Mouse (Mus musculus) thymus, postnatal 10 days (tissue): Measurements from ENCODE around the gene Paf1.
"Not testable (repeated sequence)": the region's sequence is repeated elsewhere in the genome, so short reads cannot be mapped to it uniquely, and the experiment has no call there.

Experiments used
- DNase-seq, 2 experiments: peaks; one replicate each; pipeline ENCODE4 v3.0.0; 2021; ENCODE audit warnings: low spot score in 2 of 2

The Paf1 gene

DNA sequence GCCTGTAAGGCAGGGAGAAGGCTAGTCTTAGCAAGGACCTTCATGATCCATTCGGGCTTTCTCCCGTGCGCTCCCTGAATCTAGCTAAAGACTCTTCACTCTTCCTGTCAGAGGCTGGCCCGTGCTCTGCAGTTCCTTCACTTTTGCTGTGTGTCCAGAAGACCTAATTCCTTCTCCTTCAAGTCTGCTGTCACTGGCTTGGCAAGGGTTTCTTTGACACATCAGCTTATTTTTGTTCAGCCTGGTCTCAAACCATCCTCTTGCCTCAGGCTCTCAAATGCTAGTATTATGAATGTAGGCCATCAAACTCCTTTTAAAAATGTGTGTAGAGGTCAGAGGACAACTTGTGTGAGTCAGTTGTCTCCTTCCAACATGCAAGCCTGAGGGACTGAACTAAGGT is 9.1 kb upstream of the Paf1 start:
- DNase-seq, result no peak

GRCm38 (mm10) chr7:28384162-28384561 is 8.6 kb upstream of the Paf1 start:
- DNase-seq, result peak; percentile 63 to 71

- DNase-seq, result no peak
Observed at GRCm38 (mm10) chr7:28385196-28385595, 7.6 kb upstream of the Paf1 start.

- no peak for DNase-seq
Observed at GRCm38 (mm10) chr7:28386007-28386406, 6.7 kb upstream of the Paf1 start.

- peak; percentile 81 to 97 for DNase-seq
Observed at GRCm38 (mm10) chr7:28386462-28386861, 6.3 kb upstream of the Paf1 start.

- DNase-seq, result not testable (repeated sequence)
Observed at GRCm38 (mm10) chr7:28386877-28387276, 5.9 kb upstream of the Paf1 start.

- not testable (repeated sequence) for DNase-seq
Observed at GRCm38 (mm10) chr7:28387384-28387783, 5.4 kb upstream of the Paf1 start.

DNA sequence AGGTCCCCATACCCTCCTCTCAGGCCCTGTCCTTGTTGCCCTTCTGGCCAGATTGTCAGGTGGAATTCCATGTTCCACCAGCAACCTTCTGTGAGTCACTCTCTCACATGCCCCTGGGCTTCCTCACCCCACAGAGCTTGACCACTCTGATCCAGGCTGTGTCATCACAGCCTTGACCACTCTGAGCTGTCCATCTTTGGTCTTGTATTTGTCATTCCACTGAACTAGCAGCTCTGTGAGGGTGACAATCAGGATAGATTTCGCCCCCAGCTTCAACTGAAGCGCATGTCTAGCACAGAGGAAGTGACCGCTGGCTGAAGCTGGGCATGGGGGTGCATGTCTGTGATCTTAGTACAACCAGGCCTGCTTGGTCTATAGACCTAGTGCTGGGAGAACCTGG is 2.4 kb upstream of the Paf1 start:
- no peak for DNase-seq

DNA sequence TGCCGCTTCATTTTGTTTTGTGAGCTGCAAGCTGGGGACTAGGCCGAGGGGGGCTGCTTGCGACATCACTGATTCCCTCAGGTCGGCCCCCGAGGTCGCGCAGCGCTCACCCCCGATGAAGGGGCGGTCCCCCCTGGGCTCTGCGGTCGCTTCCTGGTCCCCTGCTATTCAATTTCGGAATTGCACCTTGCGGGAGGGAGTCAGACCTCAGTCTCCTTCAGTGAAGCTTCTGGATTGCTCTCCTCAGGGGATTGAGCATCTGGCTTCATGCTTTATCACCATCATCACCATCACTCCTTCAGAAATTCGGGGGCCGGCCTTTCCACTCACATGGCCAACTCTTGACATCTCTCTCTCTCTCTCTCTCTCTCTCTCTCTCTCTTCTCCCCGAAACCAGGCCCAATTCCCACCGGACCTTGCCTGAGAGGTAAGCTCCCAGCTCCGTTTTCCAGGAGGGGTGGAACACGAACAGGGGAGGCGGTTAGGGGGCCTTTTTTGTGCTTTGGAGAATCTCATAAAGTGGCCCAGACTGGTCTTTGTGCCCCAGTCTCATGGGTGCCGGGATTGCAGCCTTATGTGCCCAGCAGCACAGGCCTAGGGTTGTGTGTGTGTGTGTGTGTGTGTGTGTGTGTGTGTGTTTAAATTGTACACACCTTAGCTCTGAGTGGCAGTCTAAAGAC is 661 bp downstream of the Paf1 start:
- peak in 1 of 2 experiments; percentile 30 for DNase-seq

GRCm38 (mm10) chr7:28395425-28395824 is 2.7 kb downstream of the Paf1 start:
- no peak for DNase-seq

DNA sequence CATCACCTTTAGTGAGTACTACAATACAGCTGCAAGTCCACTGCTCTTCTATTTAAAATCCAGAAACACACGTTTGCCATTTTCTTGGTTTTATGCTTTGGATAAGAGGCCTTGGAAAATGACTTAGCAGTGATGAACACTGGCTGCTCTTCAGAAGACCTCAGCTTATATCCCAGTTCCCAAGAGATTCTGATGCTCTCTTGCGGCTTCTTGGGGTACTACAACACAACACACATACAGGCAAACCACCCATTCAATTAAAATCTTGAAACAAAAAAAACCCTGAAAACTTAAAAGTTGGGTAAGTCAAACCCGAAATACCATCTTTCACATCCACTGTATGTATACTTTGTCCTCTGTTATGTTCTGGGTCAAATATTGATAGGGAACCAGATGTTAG is 5.2 kb downstream of the Paf1 start:
- no peak for DNase-seq

DNA sequence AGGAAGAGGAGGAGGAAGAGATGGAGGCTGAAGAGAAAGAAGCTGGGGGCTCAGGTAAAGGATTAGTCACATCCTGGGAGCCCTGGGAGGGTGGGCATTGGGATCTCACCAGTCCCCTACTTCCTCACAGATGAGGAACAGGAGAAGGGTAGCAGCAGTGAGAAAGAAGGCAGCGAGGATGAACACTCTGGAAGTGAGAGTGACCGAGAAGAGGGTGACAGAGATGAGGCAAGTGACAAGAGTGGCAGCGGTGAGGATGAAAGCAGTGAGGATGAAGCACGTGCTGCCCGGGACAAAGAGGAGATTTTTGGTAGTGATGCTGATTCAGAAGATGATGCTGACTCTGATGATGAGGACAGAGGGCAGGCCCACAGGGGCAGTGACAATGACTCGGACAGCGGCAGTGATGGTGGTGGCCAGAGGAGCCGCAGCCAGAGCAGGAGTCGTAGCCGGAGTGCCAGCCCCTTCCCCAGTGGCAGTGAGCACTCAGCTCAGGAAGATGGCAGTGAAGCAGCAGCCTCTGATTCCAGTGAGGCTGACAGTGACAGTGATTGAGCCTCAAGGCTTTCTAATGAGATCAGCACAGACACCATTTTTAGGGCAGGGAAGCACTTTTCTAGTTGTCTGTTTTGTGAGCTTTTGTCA is 6.1 kb downstream of the Paf1 start:
- no peak for DNase-seq

DNA sequence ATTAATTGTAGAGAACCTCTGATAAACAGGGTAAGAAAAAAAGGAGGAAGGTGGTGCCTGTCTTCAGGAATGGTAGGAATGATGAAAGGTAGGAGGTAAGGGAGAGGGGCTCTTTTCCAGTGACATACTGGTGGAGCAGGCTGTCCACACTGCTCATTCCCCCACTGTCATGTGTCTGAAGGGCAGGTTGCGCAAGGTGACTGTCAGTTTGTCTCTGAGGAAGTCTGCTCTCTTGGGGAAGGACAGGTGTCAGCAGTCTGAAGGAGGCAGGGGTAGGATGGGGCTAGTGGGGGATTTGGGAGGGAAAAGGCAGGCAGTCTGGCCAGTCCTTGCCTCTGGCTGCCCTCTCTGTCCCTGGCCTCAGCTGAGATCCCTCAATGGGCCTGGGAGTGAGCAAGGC is 8.3 kb downstream of the Paf1 start:
- DNase-seq, result no peak

- no peak for DNase-seq
Observed at GRCm38 (mm10) chr7:28401942-28402341, 9.2 kb downstream of the Paf1 start.

DNA sequence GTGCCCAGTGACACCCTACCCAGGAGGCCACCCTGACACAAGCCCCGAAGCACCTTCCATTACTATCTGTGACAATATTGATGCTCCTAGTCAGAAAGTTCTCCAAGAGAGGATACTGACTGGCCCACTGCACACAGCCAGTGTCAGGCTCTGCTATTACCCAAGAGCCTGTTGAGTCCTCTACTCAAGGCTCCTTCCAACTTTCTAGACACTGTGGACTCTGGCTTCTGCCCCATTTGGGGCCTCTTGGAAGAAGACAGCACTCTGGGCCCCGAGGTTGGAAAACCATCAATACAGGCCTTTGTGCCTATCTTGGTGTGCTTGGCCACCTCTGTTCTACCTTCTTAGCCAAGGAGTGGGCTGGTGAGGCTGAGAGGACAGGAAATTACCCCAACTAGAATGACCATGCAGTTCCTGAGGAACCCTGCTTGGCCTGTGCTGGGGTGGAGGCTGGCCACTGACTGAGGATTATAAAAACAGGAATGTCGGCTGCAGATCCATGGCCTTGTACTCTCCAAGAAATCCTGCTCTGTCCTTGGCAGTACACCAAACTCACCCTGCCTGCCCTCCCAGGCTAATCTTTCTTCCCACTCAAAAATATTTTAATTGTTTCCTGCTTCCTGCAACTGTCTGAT is 18.2 kb downstream of the Paf1 start:
- DNase-seq, result no peak

GRCm38 (mm10) chr7:28412826-28413225 is 20.1 kb downstream of the Paf1 start:
- DNase-seq, result peak in 1 of 2 experiments; percentile 22

GRCm38 (mm10) chr7:28417368-28417767 is 24.6 kb downstream of the Paf1 start:
- no peak for DNase-seq

DNA sequence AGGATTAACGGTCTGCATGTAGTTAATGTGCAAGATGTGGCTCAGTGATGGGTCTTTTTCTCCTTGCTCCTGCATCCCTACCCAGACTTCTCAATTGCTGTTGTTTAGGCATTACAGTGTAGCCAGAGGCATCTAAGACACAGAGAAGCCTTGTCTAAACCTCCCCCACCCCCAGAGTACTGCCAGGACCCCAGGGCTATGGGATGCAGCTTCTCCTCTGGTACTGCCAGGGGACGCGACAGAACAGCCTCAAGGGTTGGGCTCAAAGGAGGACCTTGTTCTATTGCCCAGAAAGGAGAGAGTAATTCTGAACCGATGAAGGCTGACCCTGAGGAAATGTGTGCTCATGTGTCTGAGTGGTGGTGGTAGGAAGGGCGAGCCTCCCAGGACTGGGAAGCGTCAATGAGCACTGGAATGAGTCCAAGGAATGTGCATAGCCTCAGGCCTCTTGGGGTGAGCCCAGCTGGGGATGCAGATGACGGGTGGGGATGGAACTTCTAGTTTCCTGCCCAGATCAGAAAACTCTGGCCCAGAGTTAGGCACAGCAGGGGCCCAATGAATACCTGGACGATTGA is 25.4 kb downstream of the Paf1 start:
- DNase-seq, result no peak

GRCm38 (mm10) chr7:28419416-28419815 is 26.7 kb downstream of the Paf1 start:
- DNase-seq, result no peak

DNA sequence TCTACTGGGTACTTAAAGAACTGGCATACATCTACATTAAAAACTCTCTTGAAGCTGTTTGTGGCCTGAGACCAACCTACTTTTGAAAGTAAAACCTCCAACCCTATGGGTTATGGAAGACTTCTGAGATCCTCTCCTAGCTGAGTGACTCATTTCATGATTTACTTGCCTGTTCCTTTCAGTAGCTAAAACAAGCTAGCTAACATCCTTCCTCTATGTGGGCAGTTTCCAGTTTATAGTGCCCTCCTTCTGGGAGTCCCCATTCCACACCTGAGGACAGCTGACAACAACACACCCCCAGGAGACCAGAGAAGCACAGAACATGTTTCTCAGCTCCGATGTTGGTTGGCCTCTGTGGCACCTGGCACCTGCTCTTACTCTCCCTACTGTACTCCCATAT is 30.3 kb downstream of the Paf1 start:
- DNase-seq, result no peak

DNA sequence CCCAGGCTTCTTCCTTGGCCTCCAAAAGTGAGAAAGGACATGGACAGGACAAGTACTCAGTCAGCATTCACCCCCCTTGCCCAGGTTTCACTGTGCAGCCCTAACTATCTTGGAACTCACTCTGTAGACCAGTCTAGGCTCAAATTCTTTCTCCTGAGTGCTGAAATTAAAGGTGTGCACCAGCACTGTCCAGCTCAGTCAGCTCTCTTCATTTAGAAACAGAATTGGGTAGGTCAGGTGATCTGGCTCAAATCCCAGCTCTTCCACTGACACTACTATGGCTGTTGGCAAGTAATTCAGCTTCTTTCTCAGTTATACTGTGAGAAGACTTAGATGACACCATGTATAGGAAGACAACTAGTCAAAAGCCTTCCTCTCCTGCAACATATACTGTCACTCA is 35.0 kb downstream of the Paf1 start:
- no peak for DNase-seq

- DNase-seq, result no peak
Observed at GRCm38 (mm10) chr7:28430512-28430911, 37.8 kb downstream of the Paf1 start.

DNA sequence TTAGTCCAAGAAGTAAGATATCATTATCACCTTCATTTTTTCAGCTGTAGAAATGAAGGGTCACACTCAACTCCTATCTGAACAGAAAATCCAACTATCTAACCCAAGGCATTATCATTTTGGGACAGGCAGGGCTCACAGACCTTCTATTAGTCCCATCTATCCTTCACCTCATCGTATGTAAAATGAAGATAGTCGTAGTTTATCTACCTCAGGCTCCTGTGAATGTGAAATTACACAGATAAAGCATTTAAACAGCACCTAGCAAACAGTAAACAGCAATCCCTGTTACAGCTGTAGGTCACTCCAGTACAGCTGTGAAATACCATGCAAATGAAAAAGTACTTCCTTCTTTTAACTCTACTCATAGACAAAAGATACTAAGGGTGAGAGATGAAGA is 39.5 kb downstream of the Paf1 start:
- DNase-seq, result no peak
